Mouse (Mus musculus): ENCODE results near the gene Snd1. TPM values are rescaled to one million over a fixed set of nuclear protein-coding genes. Genes with fewer than 3 reads are reported as not detected.

Snd1 gene
- polyA plus RNA-seq, 2 experiments = 104 to 120 TPM

DNA sequence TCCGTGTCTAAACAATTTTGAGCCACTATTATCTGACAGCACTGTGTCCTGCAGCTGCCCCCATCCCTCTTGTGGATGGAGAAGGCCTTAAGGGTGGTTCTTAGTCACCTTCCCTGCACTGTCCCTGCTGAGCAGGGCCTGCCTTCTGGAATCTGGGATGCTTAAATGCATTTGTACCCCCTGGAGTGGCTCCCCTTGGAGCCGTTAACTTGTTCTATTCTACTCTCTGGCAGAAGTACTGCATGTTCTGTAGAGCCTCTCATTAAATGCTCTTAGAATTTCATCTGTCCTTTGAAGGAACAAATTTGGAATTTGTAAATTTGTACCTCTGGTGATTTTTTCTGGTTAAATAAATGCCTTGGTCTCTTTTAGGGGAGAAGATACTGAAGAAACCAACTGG, 50.6 kb downstream of the Snd1 start:
- no peak for DNase-seq (ENCODE audit: low spot score)
- H3K4me2 ChIP-seq (replicated peaks; ENCODE audit: low read depth, low read length, severe bottlenecking) = no peak overlapping the region
- H3K27me3 ChIP-seq (ENCODE audit: control insufficient read depth, insufficient read depth, low read length) = no peaks in the 10 kb centered on the region
- H3K9ac ChIP-seq (ENCODE audit: low read depth, low read length, severe bottlenecking) = no peak overlapping the region
- no peak for TF ChIP-seq POLR2A (IDR thresholded peaks at IDR 0.05; ENCODE audit: borderline replicate concordance, extremely low read depth, insufficient read depth, insufficient read length)
- no peaks in the 10 kb centered on the region for H3K4me1 ChIP-seq (ENCODE audit: control insufficient read depth, insufficient read depth, low read length)
- H3K9me3 ChIP-seq (ENCODE audit: control insufficient read depth, low read length) = no peaks in the 10 kb centered on the region
- WGBS = 87% methylated on average over 2 of the region's 2 CpGs
- H3K4me3 ChIP-seq (replicated peaks; ENCODE audit: low read length) = no peak overlapping the region
- no peak for ATAC-seq (ENCODE audit: low FRiP score, low read depth)
- H3K27ac ChIP-seq (replicated peaks; ENCODE audit: low read depth, low read length) = no peak overlapping the region
- peaks cover 75% of the 10 kb centered on the region for H3K36me3 ChIP-seq (ENCODE audit: control insufficient read depth, insufficient read depth, low read length)

DNA sequence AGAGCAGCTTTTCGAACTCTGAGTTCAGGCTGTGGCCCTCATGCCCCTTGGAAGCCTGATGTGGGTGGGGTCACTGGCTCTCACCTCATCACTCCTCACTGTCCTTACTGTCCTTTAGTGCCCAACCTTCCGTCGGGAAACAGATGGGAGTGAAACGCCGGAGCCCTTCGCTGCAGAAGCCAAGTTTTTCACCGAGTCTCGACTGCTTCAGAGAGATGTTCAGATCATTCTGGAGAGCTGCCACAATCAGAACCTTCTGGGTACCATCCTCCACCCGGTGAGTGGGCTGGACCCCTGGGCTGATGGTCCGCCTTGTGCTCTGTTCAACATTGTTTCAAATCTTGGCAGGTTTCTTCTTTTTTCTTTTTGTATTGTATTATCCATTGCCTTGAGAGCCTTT, 52.5 kb downstream of the Snd1 start:
- Histone ChIP-seq H3K36me3 (ENCODE audit: control insufficient read depth, insufficient read depth, low read length) (peaks cover 76% of the 10 kb centered on the region), H3K9me3 (ENCODE audit: control insufficient read depth, low read length) (no peaks in the 10 kb centered on the region), H3K4me2 (replicated peaks; ENCODE audit: low read depth, low read length, severe bottlenecking) (no peak overlapping the region), H3K9ac (ENCODE audit: low read depth, low read length, severe bottlenecking) (no peak overlapping the region), H3K4me1 (ENCODE audit: control insufficient read depth, insufficient read depth, low read length) (no peaks in the 10 kb centered on the region), H3K27me3 (ENCODE audit: control insufficient read depth, insufficient read depth, low read length) (no peaks in the 10 kb centered on the region), H3K4me3 (replicated peaks; ENCODE audit: low read length) (no peak overlapping the region), H3K27ac (replicated peaks; ENCODE audit: low read depth, low read length) (no peak overlapping the region)
- ATAC-seq (ENCODE audit: low FRiP score, low read depth) (no peak), DNase-seq (ENCODE audit: low spot score) (no peak)
- TF ChIP-seq POLR2A (IDR thresholded peaks at IDR 0.05; ENCODE audit: borderline replicate concordance, extremely low read depth, insufficient read depth, insufficient read length) = no peak
- WGBS = 88% methylated on average over 10 of the region's 10 CpGs

DNA sequence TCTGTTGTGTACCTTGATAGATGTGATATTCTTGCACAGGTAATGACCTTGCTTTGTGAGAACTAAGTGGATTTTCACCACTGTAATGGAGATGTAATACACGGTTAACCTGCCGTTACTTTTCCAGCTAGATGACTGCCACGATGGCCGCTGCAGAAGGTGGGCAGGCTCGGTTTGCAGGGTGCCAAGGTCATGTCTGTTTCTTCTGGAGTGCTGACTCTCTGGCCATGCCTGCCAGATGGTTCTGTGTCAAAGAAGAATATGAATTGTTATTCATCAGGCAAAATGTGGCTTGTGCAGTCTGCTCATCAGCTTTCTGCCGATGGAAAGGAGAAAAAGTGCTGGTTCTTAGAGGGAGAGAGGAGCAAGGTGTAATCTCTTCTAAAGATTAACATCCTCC, 53.3 kb downstream of the Snd1 start:
- Histone ChIP-seq H3K4me1 (ENCODE audit: control insufficient read depth, insufficient read depth, low read length) (no peaks in the 10 kb centered on the region), H3K4me2 (replicated peaks; ENCODE audit: low read depth, low read length, severe bottlenecking) (no peak overlapping the region), H3K9me3 (ENCODE audit: control insufficient read depth, low read length) (no peaks in the 10 kb centered on the region), H3K9ac (ENCODE audit: low read depth, low read length, severe bottlenecking) (no peak overlapping the region), H3K27me3 (ENCODE audit: control insufficient read depth, insufficient read depth, low read length) (no peaks in the 10 kb centered on the region), H3K36me3 (ENCODE audit: control insufficient read depth, insufficient read depth, low read length) (peaks cover 77% of the 10 kb centered on the region), H3K27ac (replicated peaks; ENCODE audit: low read depth, low read length) (no peak overlapping the region), H3K4me3 (replicated peaks; ENCODE audit: low read length) (no peak overlapping the region)
- no peak for ATAC-seq (ENCODE audit: low FRiP score, low read depth)
- no peak for DNase-seq (ENCODE audit: low spot score)
- no peak for TF ChIP-seq POLR2A (IDR thresholded peaks at IDR 0.05; ENCODE audit: borderline replicate concordance, extremely low read depth, insufficient read depth, insufficient read length)
- WGBS = 91% methylated on average over 6 of the region's 6 CpGs

DNA sequence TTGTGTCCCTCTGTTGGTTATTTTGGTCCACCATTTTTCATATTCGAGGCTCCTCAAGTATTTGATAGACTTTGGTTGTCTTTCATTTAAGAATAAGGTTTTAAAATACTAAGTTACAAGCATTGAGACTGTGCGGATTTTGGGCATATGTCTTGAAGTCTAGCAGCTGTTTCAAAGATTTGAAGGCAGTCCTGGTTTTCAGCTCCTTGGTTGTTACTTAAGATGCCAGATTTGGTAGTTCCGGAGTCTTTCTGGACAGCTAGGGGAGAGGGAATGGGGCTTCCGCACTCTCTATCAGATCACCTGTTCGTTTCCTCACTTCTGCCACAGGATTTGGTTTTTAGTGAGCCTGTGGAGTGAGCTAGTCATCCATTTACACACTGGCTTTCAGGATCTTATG, 61.5 kb downstream of the Snd1 start:
- TF ChIP-seq POLR2A (IDR thresholded peaks at IDR 0.05; ENCODE audit: borderline replicate concordance, extremely low read depth, insufficient read depth, insufficient read length) = no peak
- peaks cover 55% of the 10 kb centered on the region for H3K36me3 ChIP-seq (ENCODE audit: control insufficient read depth, insufficient read depth, low read length)
- H3K9me3 ChIP-seq (ENCODE audit: control insufficient read depth, low read length) = no peaks in the 10 kb centered on the region
- no peak overlapping the region for H3K27ac ChIP-seq (replicated peaks; ENCODE audit: low read depth, low read length)
- no peak for DNase-seq (ENCODE audit: low spot score)
- H3K27me3 ChIP-seq (ENCODE audit: control insufficient read depth, insufficient read depth, low read length) = no peaks in the 10 kb centered on the region
- no peak for ATAC-seq (ENCODE audit: low FRiP score, low read depth)
- H3K4me2 ChIP-seq (replicated peaks; ENCODE audit: low read depth, low read length, severe bottlenecking) = no peak overlapping the region
- H3K4me3 ChIP-seq (replicated peaks; ENCODE audit: low read length) = no peak overlapping the region
- no peak overlapping the region for H3K9ac ChIP-seq (ENCODE audit: low read depth, low read length, severe bottlenecking)
- 84% methylated on average over 5 of the region's 5 CpGs for WGBS
- H3K4me1 ChIP-seq (ENCODE audit: control insufficient read depth, insufficient read depth, low read length) = no peaks in the 10 kb centered on the region

DNA sequence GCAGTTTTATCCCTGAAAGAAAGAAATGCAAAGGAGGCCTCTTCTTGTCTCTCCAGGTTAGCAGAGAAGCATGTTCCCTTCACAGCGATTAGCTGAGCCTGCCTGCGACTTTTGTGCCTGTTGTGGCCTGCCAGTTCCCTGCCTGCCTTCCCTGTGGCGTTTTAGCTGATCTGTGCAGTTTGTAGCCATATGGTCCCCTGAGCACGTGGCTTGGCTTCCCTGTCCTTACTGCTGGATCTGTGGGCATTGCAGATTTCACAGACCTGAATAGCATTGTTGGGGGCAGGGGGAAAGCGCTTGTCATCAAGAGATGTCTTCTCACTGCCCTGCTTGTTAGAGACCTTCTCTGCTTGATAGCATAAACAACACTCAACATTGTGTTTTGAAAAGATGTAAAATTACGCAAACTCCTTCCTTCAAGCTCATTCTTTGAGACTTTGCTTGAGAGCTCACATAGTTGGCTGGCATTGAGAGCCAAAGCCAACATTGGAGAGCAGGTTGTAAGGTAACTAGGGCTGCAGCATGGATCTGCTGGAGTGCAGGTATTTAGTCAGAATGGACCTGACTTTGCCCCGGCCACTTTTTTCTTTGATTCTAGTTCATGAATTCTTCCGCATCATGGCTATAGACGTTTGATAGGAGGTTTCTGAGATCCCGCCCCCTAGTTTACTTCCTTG, 63.0 kb downstream of the Snd1 start:
- 73% methylated on average over 10 of the region's 10 CpGs for WGBS
- peaks cover 48% of the 10 kb centered on the region for H3K36me3 ChIP-seq (ENCODE audit: control insufficient read depth, insufficient read depth, low read length)

More for the DNA sequence above, 63.0 kb downstream of the Snd1 start:
- no peaks in the 10 kb centered on the region for H3K4me1 ChIP-seq (ENCODE audit: control insufficient read depth, insufficient read depth, low read length)
- no peak overlapping the region for H3K9ac ChIP-seq (ENCODE audit: low read depth, low read length, severe bottlenecking)
- H3K9me3 ChIP-seq (ENCODE audit: control insufficient read depth, low read length) = no peaks in the 10 kb centered on the region
- no peak for ATAC-seq (ENCODE audit: low FRiP score, low read depth)
- H3K4me3 ChIP-seq (replicated peaks; ENCODE audit: low read length) = no peak overlapping the region
- no peak for TF ChIP-seq POLR2A (IDR thresholded peaks at IDR 0.05; ENCODE audit: borderline replicate concordance, extremely low read depth, insufficient read depth, insufficient read length)
- H3K4me2 ChIP-seq (replicated peaks; ENCODE audit: low read depth, low read length, severe bottlenecking) = no peak overlapping the region
- no peaks in the 10 kb centered on the region for H3K27me3 ChIP-seq (ENCODE audit: control insufficient read depth, insufficient read depth, low read length)
- no peak for DNase-seq (ENCODE audit: low spot score)
- no peak overlapping the region for H3K27ac ChIP-seq (replicated peaks; ENCODE audit: low read depth, low read length)
